Mouse (Mus musculus) Muller cell, postnatal 12 days (primary cell): ENCODE measurements at regions not wholly inside any gene's neighbourhood (a gene's known extent, or its start where the extent isn't known, plus 50 kb on each side); places are given as distances from the start of the nearest gene placed in this dataset.

ENCODE experiments used
- DNase-seq: peaks from one replicate; pipeline ENCODE4 v3.0.0-alpha.2; 2015; ENCODE audit errors: inconsistent ontology term

GRCm38 (mm10) chr8:9152313-9152925 is 462.1 kb upstream of the Arglu1 start:
- DNase-seq = no peak

- no peak for DNase-seq
Observed at GRCm38 (mm10) chr8:9144362-9144761, 454.0 kb upstream of the Arglu1 start.

- DNase-seq = no peak
Observed at GRCm38 (mm10) chr8:9139781-9140180, 449.5 kb upstream of the Arglu1 start.

- DNase-seq = no peak
Observed at GRCm38 (mm10) chr8:9139059-9139620, 448.8 kb upstream of the Arglu1 start.

- no peak for DNase-seq
Observed at GRCm38 (mm10) chr8:9133758-9134157, 443.4 kb upstream of the Arglu1 start.

- no peak for DNase-seq
Observed at GRCm38 (mm10) chr8:9132612-9133218, 442.4 kb upstream of the Arglu1 start.

GRCm38 (mm10) chr8:9131249-9131648 is 440.9 kb upstream of the Arglu1 start:
- DNase-seq = peak; percentile 64

GRCm38 (mm10) chr8:9124503-9124902 is 434.2 kb upstream of the Arglu1 start:
- DNase-seq = no peak

GRCm38 (mm10) chr8:9117809-9118737 is 427.8 kb upstream of the Arglu1 start:
- DNase-seq = no peak

GRCm38 (mm10) chr8:9095980-9096379 is 405.7 kb upstream of the Arglu1 start:
- DNase-seq = no peak

GRCm38 (mm10) chr8:9094002-9094401 is 403.7 kb upstream of the Arglu1 start:
- DNase-seq = no peak

GRCm38 (mm10) chr8:9093356-9093755 is 403.0 kb upstream of the Arglu1 start:
- DNase-seq = no peak

GRCm38 (mm10) chr8:9072724-9073123 is 382.4 kb upstream of the Arglu1 start:
- no peak for DNase-seq

GRCm38 (mm10) chr8:9072286-9072685 is 382.0 kb upstream of the Arglu1 start:
- DNase-seq = no peak

- no peak for DNase-seq
Observed at GRCm38 (mm10) chr8:9070953-9071352, 380.6 kb upstream of the Arglu1 start.

GRCm38 (mm10) chr8:9069845-9070244 is 379.5 kb upstream of the Arglu1 start:
- DNase-seq = no peak

GRCm38 (mm10) chr8:9067731-9068130 is 377.4 kb upstream of the Arglu1 start:
- no peak for DNase-seq

- DNase-seq = no peak
Observed at GRCm38 (mm10) chr8:9060166-9060565, 369.8 kb upstream of the Arglu1 start.

- no peak for DNase-seq
Observed at GRCm38 (mm10) chr8:9055416-9055819, 365.1 kb upstream of the Arglu1 start.

- no peak for DNase-seq
Observed at GRCm38 (mm10) chr8:9054801-9055200, 364.5 kb upstream of the Arglu1 start.

- DNase-seq = no peak
Observed at GRCm38 (mm10) chr8:9051699-9052098, 361.4 kb upstream of the Arglu1 start.

- no peak for DNase-seq
Observed at GRCm38 (mm10) chr8:9050740-9051475, 360.6 kb upstream of the Arglu1 start.
